Mouse (Mus musculus) kidney, postnatal 10 days (tissue): Measurements from ENCODE around the gene Stox2.

Experiments used
- DNase-seq: peaks from one replicate; pipeline ENCODE4 v3.0.0; 2021; ENCODE audit warnings: mixed read lengths

The Stox2 gene

GRCm38 (mm10) chr8:47351914-47352701, 94.1 kb downstream of the Stox2 start:
- peak; percentile 75 for DNase-seq

- no peak for DNase-seq
Measured at GRCm38 (mm10) chr8:47349082-47349481, 97.1 kb downstream of the Stox2 start.

- DNase-seq: no peak
Measured at GRCm38 (mm10) chr8:47347809-47348208, 98.4 kb downstream of the Stox2 start.

- no peak for DNase-seq
Measured at GRCm38 (mm10) chr8:47345772-47346103, 100.4 kb downstream of the Stox2 start.

GRCm38 (mm10) chr8:47345085-47345771, 100.9 kb downstream of the Stox2 start:
- DNase-seq: no peak

GRCm38 (mm10) chr8:47341474-47341873, 104.7 kb downstream of the Stox2 start:
- DNase-seq: no peak

- no peak for DNase-seq
Measured at GRCm38 (mm10) chr8:47338691-47339323, 107.4 kb downstream of the Stox2 start.

- no peak for DNase-seq
Measured at GRCm38 (mm10) chr8:47336433-47336832, 109.7 kb downstream of the Stox2 start.

- DNase-seq: no peak
Measured at GRCm38 (mm10) chr8:47335940-47336339, 110.2 kb downstream of the Stox2 start.

- DNase-seq: no peak
Measured at GRCm38 (mm10) chr8:47334223-47334757, 111.9 kb downstream of the Stox2 start.

GRCm38 (mm10) chr8:47332941-47333340, 113.2 kb downstream of the Stox2 start:
- no peak for DNase-seq

- no peak for DNase-seq
Measured at GRCm38 (mm10) chr8:47330982-47331381, 115.2 kb downstream of the Stox2 start.

- no peak for DNase-seq
Measured at GRCm38 (mm10) chr8:47326348-47326747, 119.8 kb downstream of the Stox2 start.

- no peak for DNase-seq
Measured at GRCm38 (mm10) chr8:47324117-47324820, 121.9 kb downstream of the Stox2 start.

GRCm38 (mm10) chr8:47321282-47321681, 124.9 kb downstream of the Stox2 start:
- no peak for DNase-seq

GRCm38 (mm10) chr8:47320707-47321106, 125.5 kb downstream of the Stox2 start:
- DNase-seq: no peak

- DNase-seq: no peak
Measured at GRCm38 (mm10) chr8:47318468-47318867, 127.7 kb downstream of the Stox2 start.

- no peak for DNase-seq
Measured at GRCm38 (mm10) chr8:47308176-47308575, 138.0 kb downstream of the Stox2 start.

GRCm38 (mm10) chr8:47306372-47306771, 139.8 kb downstream of the Stox2 start:
- no peak for DNase-seq

- DNase-seq: no peak
Measured at GRCm38 (mm10) chr8:47305880-47306279, 140.3 kb downstream of the Stox2 start.

GRCm38 (mm10) chr8:47298460-47298859, 147.7 kb downstream of the Stox2 start:
- DNase-seq: no peak

- DNase-seq: no peak
Measured at GRCm38 (mm10) chr8:47289641-47290040, 156.5 kb downstream of the Stox2 start.
